Mouse (Mus musculus) midbrain, embryonic 16.5 days (tissue): Measurements from ENCODE around the gene Atp8a1. TPM values are rescaled to one million over a fixed set of nuclear protein-coding genes. Genes with fewer than 3 reads are reported as not detected.

Source experiments
- ATAC-seq: fragments of 200-750 bp; cut with Nextera tagmentation; 2 replicates; pipeline ENCODE4 v1.8.0; 2017; ENCODE audit warnings: moderate TSS enrichment
- H3K27ac ChIP-seq: fragments of 300-500 bp; sonication (generic); 2 replicates; pipeline ENCODE4 v1.5.1; 2014; ENCODE audit warnings: mild to moderate bottlenecking, low read length, mixed read lengths
- H3K27me3 ChIP-seq: fragments of 300-500 bp; sonication (generic); 2 replicates; pipeline ENCODE4 v1.6.1; 2014; ENCODE audit warnings: low read depth, low read length, mixed read lengths; ENCODE audit not compliant: control insufficient read depth, insufficient read depth
- H3K36me3 ChIP-seq: fragments of 300-500 bp; sonication (generic); 2 replicates; pipeline ENCODE4 v1.6.1; 2014; ENCODE audit warnings: mild to moderate bottlenecking, low read length, moderate library complexity, mixed read lengths; ENCODE audit not compliant: control insufficient read depth, insufficient read depth
- H3K4me1 ChIP-seq: fragments of 300-500 bp; sonication (generic); 2 replicates; pipeline ENCODE4 v1.6.1; 2014; ENCODE audit warnings: mild to moderate bottlenecking, low read length, mixed read lengths; ENCODE audit not compliant: control insufficient read depth, insufficient read depth
- H3K4me2 ChIP-seq: fragments of 300-500 bp; sonication (generic); 2 replicates; pipeline ENCODE4 v1.6.1; 2014; ENCODE audit warnings: mild to moderate bottlenecking, low read length, mixed read lengths
- H3K4me3 ChIP-seq: fragments of 300-500 bp; sonication (generic); 2 replicates; pipeline ENCODE4 v1.5.1; 2014; ENCODE audit warnings: low read depth, mild to moderate bottlenecking, low read length, moderate library complexity, mixed read lengths
- H3K9ac ChIP-seq: fragments of 300-500 bp; sonication (generic); 2 replicates; pipeline ENCODE4 v1.6.1; 2014; ENCODE audit warnings: low read depth, low read length, mixed read lengths
- H3K9me3 ChIP-seq: fragments of 300-500 bp; sonication (generic); replicated peaks from 2 replicates; pipeline ENCODE4 v1.6.1; 2014; ENCODE audit warnings: mild to moderate bottlenecking, low read length, mixed read lengths; ENCODE audit not compliant: control insufficient read depth, poor library complexity, severe bottlenecking
- WGBS: fragments of 180-500 bp; shearing (Covaris S2); extraction: QIAGEN DNeasy Blood & Tissue Kit; methylation state at CpG from one replicate; pipeline ENCODE4 v1.1.7; 2014; 5-methylcytosine and 5-hydroxymethylcytosine counted together
- polyA plus RNA-seq: library from polyadenylated mRNA; unstranded; fragments of >200 nt; fragmentation: Nextera tagmentation; extraction: Ambion mirVana; gene quantifications from 2 replicates; pipeline ENCODE4 v1.2.1, GENCODE M21; 2015

The Atp8a1 gene
- polyA plus RNA-seq, 1 experiment from 2014 or later, result 53.6 TPM

DNA sequence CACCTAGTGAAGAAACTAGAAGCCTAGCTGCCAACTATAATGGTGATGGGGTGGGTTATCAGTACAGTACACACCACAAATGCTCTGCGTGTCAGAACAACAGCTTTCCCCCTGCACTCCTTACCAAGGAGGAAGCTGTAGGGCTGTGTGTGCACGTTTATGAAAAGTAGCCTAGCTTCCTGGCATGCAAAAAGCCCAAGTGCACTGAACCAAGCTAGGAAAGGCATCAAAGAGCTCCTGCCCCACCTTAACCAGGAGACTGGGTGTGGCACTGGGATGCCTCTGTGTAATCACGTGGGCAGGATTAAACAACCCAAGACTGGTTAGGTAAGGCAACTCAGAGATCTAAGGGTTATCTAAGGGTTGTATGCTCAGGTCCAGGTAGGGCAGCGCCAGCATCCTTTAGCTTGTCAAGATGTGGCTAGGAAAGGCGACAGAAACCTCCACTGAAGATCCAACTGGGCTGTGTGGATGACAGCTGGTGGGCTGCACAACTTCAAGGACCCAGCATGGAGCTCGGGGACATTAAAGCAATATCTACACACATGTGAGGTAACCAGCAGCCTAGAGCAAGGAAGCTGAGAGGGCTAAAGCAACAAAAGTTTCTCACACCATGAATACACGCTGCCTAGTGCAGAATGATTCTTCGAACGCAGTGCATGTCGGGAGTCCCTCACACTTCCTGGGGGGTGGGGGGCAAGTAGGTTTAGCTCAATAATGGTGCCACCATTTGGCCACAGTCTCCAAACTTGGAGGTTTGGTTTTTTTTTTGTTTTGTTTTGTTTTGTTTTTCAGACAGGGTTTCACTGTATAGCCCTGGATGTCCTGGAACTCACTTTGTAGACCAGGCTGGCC is 15.7 kb downstream of the Atp8a1 start:
- H3K4me1 ChIP-seq, result no peaks in the 10 kb centered on the region
- H3K4me3 ChIP-seq, result no peak overlapping the region
- H3K9me3 ChIP-seq, result no peaks in the 10 kb centered on the region
- 80% methylated on average over 10 of the region's 10 CpGs for WGBS
- H3K27ac ChIP-seq, result no peak overlapping the region
- no peaks in the 10 kb centered on the region for H3K36me3 ChIP-seq
- no peak for ATAC-seq
- no peak overlapping the region for H3K4me2 ChIP-seq
- no peak overlapping the region for H3K9ac ChIP-seq
- H3K27me3 ChIP-seq, result no peaks in the 10 kb centered on the region

DNA sequence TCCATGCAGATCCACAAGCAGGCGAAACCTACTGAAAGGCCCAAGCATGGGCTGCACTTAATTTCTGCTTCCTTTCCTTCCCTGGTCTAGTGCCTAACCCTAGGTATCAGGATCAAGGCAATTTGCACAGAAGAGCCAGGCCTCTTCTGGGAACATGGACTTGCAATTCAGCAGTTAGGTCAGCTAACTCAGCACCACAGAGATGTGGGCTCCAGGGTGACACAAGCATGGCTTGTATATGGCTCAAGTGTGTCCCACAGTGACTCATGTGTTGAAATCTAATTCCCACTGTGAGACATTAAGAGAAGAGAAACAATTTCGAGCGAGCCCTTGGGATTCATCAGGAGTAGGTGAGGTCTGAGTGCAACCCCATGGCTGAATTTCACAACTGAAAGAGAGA is 18.9 kb downstream of the Atp8a1 start:
- no peaks in the 10 kb centered on the region for H3K36me3 ChIP-seq
- H3K9ac ChIP-seq, result no peak overlapping the region
- H3K9me3 ChIP-seq, result no peaks in the 10 kb centered on the region
- no peak overlapping the region for H3K4me3 ChIP-seq
- WGBS, result 95% methylated on average over 3 of the region's 3 CpGs
- no peaks in the 10 kb centered on the region; the same call in 1 of the 2 replicates for H3K4me1 ChIP-seq
- H3K27me3 ChIP-seq, result no peaks in the 10 kb centered on the region
- no peak for ATAC-seq
- H3K4me2 ChIP-seq, result no peak overlapping the region
- no peak overlapping the region for H3K27ac ChIP-seq

DNA sequence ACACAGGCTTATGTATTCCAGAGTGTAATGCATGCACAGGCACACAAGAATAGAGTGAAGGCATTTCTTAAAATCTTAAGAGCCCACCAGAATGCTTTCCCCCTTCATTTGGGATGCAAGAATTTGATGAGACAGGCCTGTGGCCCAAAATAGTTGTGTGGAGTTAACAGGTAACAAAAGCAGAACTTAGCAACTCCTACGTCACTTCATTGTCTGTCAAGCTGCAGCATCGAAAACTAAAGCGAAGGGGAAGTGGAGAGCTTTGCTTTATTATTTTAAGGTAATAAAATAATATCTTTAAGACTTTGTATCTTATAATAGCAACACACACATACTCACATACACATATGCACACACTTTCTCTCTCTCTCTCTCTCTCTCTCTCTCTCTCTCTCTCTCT is 20.3 kb downstream of the Atp8a1 start:
- H3K9ac ChIP-seq, result no peak overlapping the region
- WGBS, result 90% methylated on average over 3 of the region's 3 CpGs
- no peaks in the 10 kb centered on the region for H3K27me3 ChIP-seq
- no peak overlapping the region for H3K4me3 ChIP-seq
- H3K27ac ChIP-seq, result no peak overlapping the region
- H3K4me2 ChIP-seq, result no peak overlapping the region
- no peaks in the 10 kb centered on the region; the same call in 1 of the 2 replicates for H3K4me1 ChIP-seq
- no peaks in the 10 kb centered on the region for H3K9me3 ChIP-seq
- no peak for ATAC-seq
- H3K36me3 ChIP-seq, result no peaks in the 10 kb centered on the region

DNA sequence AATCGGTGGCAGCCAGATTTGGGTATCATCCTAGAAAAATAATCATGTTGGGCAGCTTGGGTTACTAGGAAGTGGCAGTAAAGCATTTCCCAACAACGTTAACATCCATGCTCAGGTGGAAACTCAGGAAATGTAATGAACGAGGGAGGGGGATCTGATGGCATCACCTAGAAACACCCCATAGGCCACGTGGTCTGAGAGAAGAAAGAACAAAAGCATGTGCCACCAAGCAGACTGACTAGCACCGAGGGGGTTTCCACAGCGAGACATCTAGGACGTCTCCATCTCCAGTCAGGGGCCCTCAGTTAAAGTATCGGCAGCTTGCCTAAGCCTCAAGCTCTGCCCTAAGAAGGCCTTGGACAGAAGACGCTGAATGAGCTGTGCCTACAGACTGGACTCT is 21.0 kb downstream of the Atp8a1 start:
- ATAC-seq, result no peak
- Histone ChIP-seq H3K4me2 (no peak overlapping the region), H3K27me3 (no peaks in the 10 kb centered on the region), H3K9me3 (no peaks in the 10 kb centered on the region), H3K4me1 (no peaks in the 10 kb centered on the region; the same call in 1 of the 2 replicates), H3K9ac (no peak overlapping the region), H3K27ac (no peak overlapping the region), H3K4me3 (no peak overlapping the region), H3K36me3 (no peaks in the 10 kb centered on the region)
- 83% methylated on average over 9 of the region's 9 CpGs for WGBS

DNA sequence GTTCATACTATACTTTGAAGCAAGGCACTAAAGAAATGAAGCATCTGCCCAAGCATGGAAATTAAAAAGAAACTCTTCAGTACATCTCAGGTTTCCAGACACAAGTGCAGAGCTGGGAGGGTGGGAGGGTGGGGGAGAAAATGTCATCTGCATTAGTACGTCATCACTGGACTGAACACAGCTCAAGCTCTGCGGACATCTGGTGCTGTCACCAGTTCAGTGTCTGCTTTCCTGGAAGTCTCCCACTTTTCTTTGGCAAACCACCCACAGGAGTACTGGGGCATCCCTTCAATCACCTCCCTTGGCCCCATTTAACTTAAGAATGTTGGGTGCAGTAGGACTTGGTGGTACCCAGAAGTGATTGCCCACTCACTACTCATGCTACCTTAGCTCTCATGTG is 22.6 kb downstream of the Atp8a1 start:
- Histone ChIP-seq H3K9me3 (no peaks in the 10 kb centered on the region), H3K4me3 (no peak overlapping the region), H3K9ac (no peak overlapping the region), H3K4me2 (no peak overlapping the region), H3K36me3 (no peaks in the 10 kb centered on the region), H3K27ac (no peak overlapping the region), H3K4me1 (no peaks in the 10 kb centered on the region; the same call in 1 of the 2 replicates), H3K27me3 (no peaks in the 10 kb centered on the region)
- 86% methylated on average over 2 of the region's 2 CpGs for WGBS
- no peak for ATAC-seq

DNA sequence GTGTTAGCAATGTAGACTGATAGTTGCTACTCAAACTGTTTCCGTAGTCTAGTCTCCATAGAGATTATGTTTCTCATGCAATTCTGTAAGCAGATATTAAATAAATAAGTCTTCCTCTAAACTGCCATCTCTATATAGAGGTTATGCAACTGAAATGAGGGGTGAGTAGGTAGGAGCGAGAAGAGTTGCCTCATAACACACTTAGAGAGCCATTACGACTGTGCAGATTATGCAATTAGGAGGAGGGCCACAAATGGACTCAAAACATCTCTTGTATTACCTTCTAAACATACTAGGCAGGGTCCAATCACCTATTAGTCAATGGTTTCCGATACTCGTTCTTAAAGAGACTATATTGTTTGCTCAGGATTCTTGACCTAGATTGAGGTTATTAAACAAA is 23.5 kb downstream of the Atp8a1 start:
- no peak overlapping the region for H3K4me3 ChIP-seq
- WGBS, result 85% methylated on average over 5 of the region's 5 CpGs
- no peaks in the 10 kb centered on the region for H3K27me3 ChIP-seq
- no peaks in the 10 kb centered on the region; the same call in 1 of the 2 replicates for H3K4me1 ChIP-seq
- H3K9me3 ChIP-seq, result no peaks in the 10 kb centered on the region
- no peak for ATAC-seq
- H3K27ac ChIP-seq, result no peak overlapping the region
- no peak overlapping the region for H3K4me2 ChIP-seq
- H3K9ac ChIP-seq, result no peak overlapping the region
- no peaks in the 10 kb centered on the region for H3K36me3 ChIP-seq

DNA sequence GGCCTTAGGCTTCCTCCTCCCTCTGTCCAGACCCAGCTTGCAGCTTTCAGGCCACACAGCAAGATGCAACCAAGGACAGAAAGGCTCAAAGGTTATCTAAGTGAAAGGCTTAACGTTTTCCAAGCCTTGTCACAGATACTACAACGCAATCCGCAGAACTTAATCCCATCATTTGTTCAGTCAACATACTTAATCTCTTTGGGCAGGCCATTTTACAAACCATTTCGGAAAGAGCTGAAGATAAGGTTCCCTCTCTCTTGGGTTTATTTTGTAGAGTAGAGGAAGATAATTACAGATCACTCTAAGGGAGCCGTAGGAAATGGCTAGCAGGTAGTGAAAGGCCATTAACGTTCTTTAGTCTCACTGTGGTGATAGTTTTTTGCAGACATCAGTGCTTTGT is 24.6 kb downstream of the Atp8a1 start:
- H3K27me3 ChIP-seq, result no peaks in the 10 kb centered on the region
- H3K4me2 ChIP-seq, result no peak overlapping the region
- no peaks in the 10 kb centered on the region; the same call in 1 of the 2 replicates for H3K4me1 ChIP-seq
- no peak overlapping the region for H3K4me3 ChIP-seq
- WGBS, result 52% methylated on average over 6 of the region's 6 CpGs
- no peak overlapping the region for H3K9ac ChIP-seq
- H3K9me3 ChIP-seq, result no peaks in the 10 kb centered on the region
- no peaks in the 10 kb centered on the region for H3K36me3 ChIP-seq
- no peak for ATAC-seq
- H3K27ac ChIP-seq, result no peak overlapping the region

DNA sequence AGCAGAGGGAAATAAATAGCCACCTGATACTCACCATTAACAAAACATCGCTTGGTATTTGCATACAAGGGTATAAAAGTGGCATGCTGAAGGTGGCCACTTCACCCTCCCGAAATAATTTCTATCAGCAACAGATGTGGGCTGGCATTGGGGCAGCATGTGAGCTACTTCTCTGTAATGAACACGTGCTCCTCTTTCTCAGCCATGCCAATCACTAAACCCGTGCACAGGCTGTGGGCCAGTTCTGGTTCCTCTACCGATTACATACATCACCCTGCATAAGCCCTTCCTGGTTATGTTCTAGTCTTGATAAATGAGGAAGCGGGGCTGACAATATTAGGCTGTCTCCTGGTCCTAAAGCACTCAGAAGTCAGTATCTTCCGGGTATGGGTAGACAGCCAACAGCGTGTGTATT is 25.2 kb downstream of the Atp8a1 start:
- WGBS, result 92% methylated on average over 8 of the region's 8 CpGs
- H3K36me3 ChIP-seq, result no peaks in the 10 kb centered on the region
- H3K4me3 ChIP-seq, result no peak overlapping the region
- no peak overlapping the region for H3K27ac ChIP-seq
- no peak overlapping the region for H3K4me2 ChIP-seq
- H3K4me1 ChIP-seq, result no peaks in the 10 kb centered on the region; the same call in 1 of the 2 replicates
- ATAC-seq, result no peak
- H3K9me3 ChIP-seq, result no peaks in the 10 kb centered on the region
- H3K27me3 ChIP-seq, result no peaks in the 10 kb centered on the region
- no peak overlapping the region for H3K9ac ChIP-seq

DNA sequence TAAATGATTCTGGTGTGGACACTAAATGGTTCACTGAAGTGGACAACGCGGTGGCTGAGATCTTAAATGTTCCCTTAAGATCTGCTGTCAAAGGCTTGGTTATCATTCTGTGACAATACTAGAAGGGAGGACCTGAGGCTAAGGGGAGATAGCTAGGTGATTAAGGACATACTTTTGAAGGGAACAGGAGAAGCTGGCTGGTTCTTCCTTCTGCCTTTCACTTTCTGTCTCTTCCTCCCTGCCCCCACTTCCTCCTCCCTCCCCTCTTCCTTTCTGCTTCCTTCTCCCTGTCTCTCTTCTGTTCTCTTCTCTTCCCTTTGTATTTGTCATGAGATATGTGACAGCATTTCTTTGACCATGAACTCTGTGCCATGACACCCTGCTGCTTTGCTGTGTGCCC is 26.0 kb downstream of the Atp8a1 start:
- Histone ChIP-seq H3K4me1 (no peaks in the 10 kb centered on the region; the same call in 1 of the 2 replicates), H3K27ac (no peak overlapping the region), H3K27me3 (no peaks in the 10 kb centered on the region), H3K4me2 (no peak overlapping the region), H3K9ac (no peak overlapping the region), H3K9me3 (no peaks in the 10 kb centered on the region), H3K36me3 (no peaks in the 10 kb centered on the region), H3K4me3 (no peak overlapping the region)
- ATAC-seq, result no peak
- WGBS, result 96% methylated on average over 2 of the region's 2 CpGs
